Mouse (Mus musculus): ENCODE measurements around the gene Lrpap1.

Lrpap1 gene

DNA sequence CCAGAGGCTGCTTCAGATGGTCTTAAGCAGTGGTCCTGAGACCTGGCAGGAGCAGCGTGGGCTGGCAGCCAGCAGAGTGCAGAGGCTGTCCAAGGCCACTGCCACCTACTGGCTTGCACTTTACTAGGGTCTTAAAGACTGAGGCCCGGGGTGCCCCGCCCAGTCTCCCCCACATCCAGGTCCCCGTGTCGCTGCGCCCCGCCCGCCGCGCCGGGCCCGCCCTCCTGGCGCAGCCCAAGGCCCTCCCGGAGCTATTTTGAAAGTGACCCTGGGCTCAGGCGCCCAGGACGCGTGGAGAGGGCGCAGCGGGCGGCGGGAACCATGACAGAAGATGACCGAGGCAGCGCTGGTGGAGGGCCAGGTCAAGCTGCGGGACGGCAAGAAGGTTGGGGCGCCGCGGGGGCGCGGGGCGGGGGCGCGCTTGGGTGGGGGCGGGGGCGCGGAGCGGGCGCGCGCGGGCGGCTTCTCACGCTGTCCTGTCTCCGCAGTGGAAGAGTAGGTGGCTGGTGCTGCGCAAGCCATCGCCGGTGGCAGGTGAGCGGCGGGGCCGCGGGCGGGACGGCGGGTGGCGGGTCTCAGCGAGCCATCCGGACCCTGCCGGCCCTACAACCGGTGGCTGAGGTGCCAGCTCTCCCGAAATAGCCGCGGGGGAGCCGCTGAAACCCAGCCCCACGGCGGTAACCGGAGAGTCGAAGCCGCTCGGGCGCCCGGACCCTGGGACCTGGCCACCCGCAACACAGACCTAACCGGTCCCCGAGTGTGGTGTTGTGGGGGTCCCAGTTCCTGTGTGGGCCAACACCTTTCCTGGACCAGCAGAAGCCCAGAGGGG lies 48.7 kb downstream of the Lrpap1 start, which contains the start of gene Dok7:
Gene Dok7 (plus strand): TSS at position 163 of the 829 bp plus-strand sequence.
- DNase-seq (ENCODE audit: low spot score) = peak; percentile 49

DNA sequence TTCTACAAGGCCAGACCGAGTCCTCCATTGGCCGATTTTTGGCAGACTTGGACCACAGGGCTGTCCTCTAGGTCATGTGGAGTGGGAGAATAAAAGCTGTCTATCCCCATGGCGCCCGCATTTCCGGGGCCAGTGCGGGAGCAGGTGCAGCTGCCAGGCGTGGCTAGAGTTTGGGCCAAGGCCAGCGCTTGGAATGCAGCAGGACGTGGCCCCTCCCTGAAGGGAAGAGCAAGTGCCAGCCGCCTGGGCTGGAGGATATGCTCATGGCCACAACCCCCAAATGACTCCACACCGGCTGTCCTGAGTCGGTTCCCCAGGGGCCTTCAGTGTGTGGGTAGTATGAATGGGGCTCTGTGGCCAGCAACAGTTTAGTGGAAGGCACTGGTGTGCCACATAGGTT lies 50.5 kb downstream of the Lrpap1 start:
- DNase-seq (ENCODE audit: low spot score) = no peak

DNA sequence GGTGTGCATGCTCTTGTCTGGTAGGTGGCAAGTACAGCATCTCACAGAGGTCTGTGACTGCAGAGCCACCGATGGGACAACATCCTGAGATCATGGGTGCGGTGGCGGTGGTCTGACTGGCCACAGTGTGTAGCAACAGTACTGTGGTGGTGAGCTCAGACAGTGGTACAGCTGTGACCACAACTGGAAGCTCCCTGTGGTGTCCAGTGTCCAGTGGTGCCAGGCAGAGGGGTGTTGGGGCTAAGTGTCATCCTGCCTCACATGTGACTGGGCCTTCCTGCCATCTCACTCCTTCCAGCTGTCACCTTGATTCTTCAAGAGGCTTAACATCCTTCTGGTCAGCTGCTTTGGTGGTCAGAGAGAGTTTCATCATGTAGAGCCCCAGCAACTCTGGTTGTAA lies 50.9 kb downstream of the Lrpap1 start:
- no peak for DNase-seq (ENCODE audit: low spot score)

DNA sequence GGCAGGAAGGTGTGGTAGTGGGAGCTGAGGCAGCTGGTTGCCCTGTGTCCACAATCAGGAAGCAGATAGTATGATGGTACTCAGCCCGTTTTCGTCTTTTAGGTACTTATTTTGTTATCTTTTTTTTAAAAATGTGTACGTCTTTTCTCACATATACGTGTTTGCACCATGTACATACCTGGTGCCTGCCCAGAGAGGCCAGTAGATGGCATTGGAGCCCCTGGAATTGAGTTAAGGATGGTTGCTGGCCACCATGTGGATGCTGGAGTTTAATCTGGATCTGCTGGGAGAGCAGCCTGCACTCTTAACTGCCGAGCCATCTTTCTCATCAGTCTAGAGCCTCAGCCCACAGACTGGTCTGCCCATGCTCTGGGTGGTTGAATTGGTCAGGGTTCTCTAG lies 55.0 kb downstream of the Lrpap1 start:
- no peak for DNase-seq (ENCODE audit: low spot score)

DNA sequence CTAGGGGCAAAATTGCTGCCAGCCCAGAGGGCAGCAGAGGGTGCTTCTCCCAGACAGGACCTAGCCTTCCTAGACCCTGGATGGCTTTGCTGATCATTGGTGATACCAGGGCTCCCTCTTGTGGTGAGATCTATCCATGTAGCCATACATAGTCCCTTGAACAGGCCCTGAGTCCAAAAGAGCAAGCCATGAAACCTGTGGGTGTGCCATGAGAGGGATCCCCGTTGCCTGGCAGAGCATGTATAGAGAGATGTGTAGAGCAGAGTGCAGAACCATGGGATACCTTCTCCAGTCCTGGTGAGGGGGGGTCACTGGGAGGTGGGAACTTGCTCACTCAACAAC lies 62.5 kb downstream of the Lrpap1 start:
- peak; percentile 92 for DNase-seq (ENCODE audit: low spot score)

DNA sequence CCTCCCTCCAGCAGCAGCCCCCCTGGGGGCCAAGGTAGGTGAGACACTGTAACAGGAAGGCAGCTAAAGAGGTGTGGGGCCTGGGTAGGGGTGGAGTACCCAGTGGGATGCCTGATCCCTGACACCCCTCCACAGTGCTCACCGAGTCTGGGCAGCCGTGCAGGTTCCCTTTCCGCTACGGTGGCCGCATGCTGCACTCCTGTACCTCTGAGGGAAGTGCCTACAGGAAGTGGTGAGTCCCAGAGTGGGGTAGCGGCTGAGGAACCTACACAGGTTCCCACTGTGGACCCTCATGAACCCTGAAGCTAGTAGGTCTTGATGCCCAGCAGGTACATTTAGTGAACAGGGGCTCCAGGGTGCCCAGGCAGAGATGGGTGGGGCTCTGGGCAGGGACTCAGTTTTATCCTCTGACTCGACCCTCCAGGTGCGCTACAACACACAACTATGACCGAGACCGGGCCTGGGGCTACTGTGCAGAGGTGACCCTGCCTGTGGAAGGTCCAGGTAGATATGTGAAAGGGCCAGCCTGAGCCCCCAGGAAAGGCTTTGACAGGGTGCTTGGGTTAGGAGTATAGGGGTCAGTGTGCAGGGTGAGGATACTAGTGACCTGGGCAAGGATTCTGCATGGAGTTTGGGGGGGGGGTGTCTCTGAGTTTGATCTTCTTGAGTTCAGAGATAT lies 63.0 kb downstream of the Lrpap1 start:
- no peak for DNase-seq (ENCODE audit: low spot score)
